Mouse (Mus musculus): ENCODE measurements at regions not wholly inside any gene's neighbourhood (a gene's known extent, or its start where the extent isn't known, plus 50 kb on each side); places are given as distances from the start of the nearest gene placed in this dataset.
A peak's percentile ranks its signal among the peaks of the same experiment; 100 is the strongest.
"Not testable (repeated sequence)": the region's sequence is repeated elsewhere in the genome, so short reads cannot be mapped to it uniquely, and the experiment has no call there.

GRCm38 (mm10) chr5:7720061-7720460 lies 240.2 kb upstream of the Steap4 start:
- no peaks in the 10 kb centered on the region for H3K27me3 ChIP-seq (ENCODE audit: insufficient read depth, low read length)
- no peak overlapping the region for H3K27ac ChIP-seq
- no peak overlapping the region for H3K9ac ChIP-seq (ENCODE audit: low read depth, low read length)
- no peaks in the 10 kb centered on the region for H3K4me1 ChIP-seq (replicated peaks; ENCODE audit: insufficient read depth, low read length)
- no peak overlapping the region for H3K4me3 ChIP-seq (replicated peaks; ENCODE audit: low read depth, low read length)
- ATAC-seq (replicated peaks; ENCODE audit: low FRiP score, low read depth), result no peak
- peak; percentile 1 for DNase-seq (ENCODE audit: low spot score)
- no peak for TF ChIP-seq CTCF (IDR thresholded peaks at IDR 0.05; ENCODE audit: low read depth)
- no peak overlapping the region for H3K4me2 ChIP-seq (ENCODE audit: low read length)
- 66% methylated on average over 3 of the region's 3 CpGs for WGBS
- H3K36me3 ChIP-seq (ENCODE audit: insufficient read depth, low read length), result no peaks in the 10 kb centered on the region
- H3K9me3 ChIP-seq (replicated peaks; ENCODE audit: low read length), result no peaks in the 10 kb centered on the region

GRCm38 (mm10) chr5:7720688-7721087 lies 239.6 kb upstream of the Steap4 start:
- Histone ChIP-seq H3K27me3 (ENCODE audit: insufficient read depth, low read length) (no peaks in the 10 kb centered on the region), H3K27ac (no peak overlapping the region), H3K4me1 (replicated peaks; ENCODE audit: insufficient read depth, low read length) (no peaks in the 10 kb centered on the region), H3K9ac (ENCODE audit: low read depth, low read length) (no peak overlapping the region), H3K9me3 (replicated peaks; ENCODE audit: low read length) (no peaks in the 10 kb centered on the region), H3K4me3 (replicated peaks; ENCODE audit: low read depth, low read length) (no peak overlapping the region), H3K36me3 (ENCODE audit: insufficient read depth, low read length) (no peaks in the 10 kb centered on the region), H3K4me2 (ENCODE audit: low read length) (no peak overlapping the region)
- no peak for ATAC-seq (replicated peaks; ENCODE audit: low FRiP score, low read depth)
- no peak for TF ChIP-seq CTCF (IDR thresholded peaks at IDR 0.05; ENCODE audit: low read depth)
- DNase-seq (ENCODE audit: low spot score), result no peak
- WGBS, result 81% methylated on average over 2 of the region's 2 CpGs

GRCm38 (mm10) chr5:7732566-7732965 lies 227.7 kb upstream of the Steap4 start:
- not testable (repeated sequence) for ATAC-seq (replicated peaks; ENCODE audit: low FRiP score, low read depth); H3K36me3 ChIP-seq (ENCODE audit: insufficient read depth, low read length); H3K27me3 ChIP-seq (ENCODE audit: insufficient read depth, low read length); H3K9ac ChIP-seq (ENCODE audit: low read depth, low read length); H3K4me3 ChIP-seq (replicated peaks; ENCODE audit: low read depth, low read length); H3K4me1 ChIP-seq (replicated peaks; ENCODE audit: insufficient read depth, low read length); H3K4me2 ChIP-seq (ENCODE audit: low read length); H3K27ac ChIP-seq; DNase-seq (ENCODE audit: low spot score); H3K9me3 ChIP-seq (replicated peaks; ENCODE audit: low read length)
- WGBS, result 65% methylated on average over 2 of the region's 2 CpGs

- Histone ChIP-seq H3K4me2 (ENCODE audit: low read length) (no peak overlapping the region), H3K27ac (no peak overlapping the region), H3K4me3 (replicated peaks; ENCODE audit: low read depth, low read length) (no peak overlapping the region), H3K27me3 (ENCODE audit: insufficient read depth, low read length) (no peaks in the 10 kb centered on the region), H3K4me1 (replicated peaks; ENCODE audit: insufficient read depth, low read length) (no peaks in the 10 kb centered on the region), H3K36me3 (ENCODE audit: insufficient read depth, low read length) (no peaks in the 10 kb centered on the region), H3K9ac (ENCODE audit: low read depth, low read length) (no peak overlapping the region), H3K9me3 (replicated peaks; ENCODE audit: low read length) (no peaks in the 10 kb centered on the region)
- DNase-seq (ENCODE audit: low spot score) (no peak), ATAC-seq (replicated peaks; ENCODE audit: low FRiP score, low read depth) (no peak)
- WGBS, result 94% methylated on average over 1 of the region's 1 CpGs
- TF ChIP-seq CTCF (IDR thresholded peaks at IDR 0.05; ENCODE audit: low read depth), result no peak
Observed at GRCm38 (mm10) chr5:7779827-7780226, 180.4 kb upstream of the Steap4 start.

GRCm38 (mm10) chr5:7782235-7782634 lies 178.0 kb upstream of the Steap4 start:
- no peak overlapping the region for H3K4me3 ChIP-seq (replicated peaks; ENCODE audit: low read depth, low read length)
- H3K4me2 ChIP-seq (ENCODE audit: low read length), result no peak overlapping the region
- H3K27me3 ChIP-seq (ENCODE audit: insufficient read depth, low read length), result no peaks in the 10 kb centered on the region
- H3K27ac ChIP-seq, result no peak overlapping the region
- no peaks in the 10 kb centered on the region for H3K4me1 ChIP-seq (replicated peaks; ENCODE audit: insufficient read depth, low read length)
- 66% methylated on average over 1 of the region's 1 CpGs for WGBS
- TF ChIP-seq CTCF (IDR thresholded peaks at IDR 0.05; ENCODE audit: low read depth), result no peak
- no peak overlapping the region for H3K9ac ChIP-seq (ENCODE audit: low read depth, low read length)
- H3K36me3 ChIP-seq (ENCODE audit: insufficient read depth, low read length), result no peaks in the 10 kb centered on the region
- ATAC-seq (replicated peaks; ENCODE audit: low FRiP score, low read depth) (no peak), DNase-seq (ENCODE audit: low spot score) (no peak)
- H3K9me3 ChIP-seq (replicated peaks; ENCODE audit: low read length), result no peaks in the 10 kb centered on the region

GRCm38 (mm10) chr5:7788406-7788805 lies 171.9 kb upstream of the Steap4 start:
- Histone ChIP-seq H3K9me3 (replicated peaks; ENCODE audit: low read length) (no peaks in the 10 kb centered on the region), H3K27me3 (ENCODE audit: insufficient read depth, low read length) (no peaks in the 10 kb centered on the region), H3K4me2 (ENCODE audit: low read length) (no peak overlapping the region), H3K36me3 (ENCODE audit: insufficient read depth, low read length) (no peaks in the 10 kb centered on the region), H3K27ac (no peak overlapping the region), H3K9ac (ENCODE audit: low read depth, low read length) (no peak overlapping the region), H3K4me1 (replicated peaks; ENCODE audit: insufficient read depth, low read length) (no peaks in the 10 kb centered on the region), H3K4me3 (replicated peaks; ENCODE audit: low read depth, low read length) (no peak overlapping the region)
- DNase-seq (ENCODE audit: low spot score), result no peak
- WGBS, result 76% methylated on average over 5 of the region's 5 CpGs
- ATAC-seq (replicated peaks; ENCODE audit: low FRiP score, low read depth), result no peak
- no peak for TF ChIP-seq CTCF (IDR thresholded peaks at IDR 0.05; ENCODE audit: low read depth)

- Histone ChIP-seq H3K27me3 (ENCODE audit: insufficient read depth, low read length) (no peaks in the 10 kb centered on the region), H3K36me3 (ENCODE audit: insufficient read depth, low read length) (no peaks in the 10 kb centered on the region), H3K4me3 (replicated peaks; ENCODE audit: low read depth, low read length) (no peak overlapping the region), H3K27ac (no peak overlapping the region), H3K4me1 (replicated peaks; ENCODE audit: insufficient read depth, low read length) (no peaks in the 10 kb centered on the region), H3K9me3 (replicated peaks; ENCODE audit: low read length) (no peaks in the 10 kb centered on the region), H3K4me2 (ENCODE audit: low read length) (no peak overlapping the region), H3K9ac (ENCODE audit: low read depth, low read length) (no peak overlapping the region)
- no peak for TF ChIP-seq CTCF (IDR thresholded peaks at IDR 0.05; ENCODE audit: low read depth)
- DNase-seq (ENCODE audit: low spot score), result no peak
- 86% methylated on average over 1 of the region's 1 CpGs for WGBS
- no peak for ATAC-seq (replicated peaks; ENCODE audit: low FRiP score, low read depth)
Observed at GRCm38 (mm10) chr5:7789126-7789525, 171.1 kb upstream of the Steap4 start.
